Mouse (Mus musculus) megakaryocyte, embryonic 14.5 days (primary cell): ENCODE results near the gene Pcp4.

Experiments
- FLI1 ChIP-seq: IDR thresholded peaks from 2 replicates; pipeline ENCODE4 v1.6.1; 2012; ENCODE audit warnings: low read length, inconsistent platforms, mixed read lengths
- GATA1 ChIP-seq: IDR thresholded peaks from 3 replicates; pipeline ENCODE4 v1.6.1; 2012; ENCODE audit warnings: mixed read lengths, low read length, inconsistent platforms, borderline replicate concordance

DNA sequence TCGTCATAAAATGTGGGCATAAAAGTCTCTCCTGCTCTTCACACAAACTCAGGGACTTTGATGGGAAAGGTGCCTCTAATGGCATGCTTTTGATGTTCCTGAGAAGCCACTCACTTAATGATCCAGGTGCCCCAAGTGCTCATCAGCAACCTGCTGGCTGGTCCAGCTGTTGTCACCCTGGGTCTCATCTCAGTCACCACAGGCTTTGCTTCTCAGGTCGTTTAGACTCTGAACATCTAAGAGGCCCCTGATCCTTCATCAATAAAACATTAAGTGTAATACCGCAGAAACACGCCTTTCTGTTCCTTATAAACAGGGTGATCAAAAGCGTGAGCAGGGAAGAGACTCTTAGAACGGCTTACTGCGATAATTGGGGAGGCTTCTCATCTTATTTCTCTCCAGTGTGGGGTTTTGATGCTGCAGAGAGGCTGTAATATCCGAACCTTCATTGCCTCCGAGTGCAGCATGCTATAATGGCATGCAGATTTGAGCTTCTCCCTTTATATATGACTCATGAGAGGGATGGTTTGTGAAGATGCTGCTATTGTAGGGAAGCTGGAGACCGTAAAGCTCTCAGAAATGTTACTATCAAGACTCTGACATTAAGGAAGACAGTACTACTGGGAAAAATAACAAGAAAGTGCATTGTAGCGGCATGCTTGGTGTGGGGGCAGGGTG is 19.7 kb downstream of the Pcp4 start:
- TF ChIP-seq GATA1 (no peak), FLI1 (no peak)
